Mouse (Mus musculus) T-helper 1 cell (primary cell): ENCODE results near the gene Raf1.

ENCODE experiments used
- in situ Hi-C: fragments of 300-600 bp; cut with MboI, MseI; formaldehyde crosslinking; loops from one replicate; pipeline ENCODE4 v1.15.1; 2025; ENCODE audit warnings: high pct_unique_total_duplicates

The Raf1 gene

DNA sequence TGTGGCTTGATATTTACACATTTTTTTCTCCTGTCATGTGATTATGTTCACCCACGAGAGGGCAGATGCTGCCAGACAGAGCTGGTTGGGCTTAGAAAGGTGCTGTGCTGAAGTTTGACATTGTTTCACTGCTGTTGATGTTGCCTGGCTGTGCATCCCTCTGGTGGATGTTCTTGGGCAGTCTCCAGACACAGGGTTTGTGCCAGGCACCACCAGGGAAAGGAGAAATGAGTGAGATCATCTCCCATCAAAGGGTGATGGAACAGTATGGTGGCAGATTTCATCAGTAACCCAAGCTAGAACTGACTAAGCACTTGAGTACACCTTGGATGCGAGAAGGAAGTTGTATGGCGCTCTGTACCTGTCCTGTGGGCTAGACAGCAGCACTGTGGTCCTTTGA lies 60.5 kb downstream of the Raf1 start:
- in situ Hi-C loops = no loop called here

DNA sequence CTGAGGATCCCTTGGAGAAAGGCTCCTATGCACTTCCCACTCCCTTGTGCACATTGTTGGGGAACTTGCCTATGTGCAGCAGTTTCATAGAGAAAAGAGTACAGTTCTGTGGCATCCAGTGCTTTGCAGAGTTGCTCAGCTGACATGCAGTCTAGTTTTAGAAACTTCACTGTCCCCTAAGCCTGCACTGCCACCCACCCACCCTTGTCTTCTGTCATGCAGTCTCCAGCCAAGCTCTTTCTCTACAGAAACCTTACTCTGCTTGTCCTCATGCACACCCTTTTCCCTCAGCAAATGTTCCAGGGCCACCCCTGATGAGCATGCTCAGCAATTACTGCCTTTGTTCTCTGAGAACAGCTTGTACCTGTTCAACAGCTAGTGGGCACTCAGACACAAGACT lies 62.6 kb downstream of the Raf1 start:
- in situ Hi-C loops = no loop called here

DNA sequence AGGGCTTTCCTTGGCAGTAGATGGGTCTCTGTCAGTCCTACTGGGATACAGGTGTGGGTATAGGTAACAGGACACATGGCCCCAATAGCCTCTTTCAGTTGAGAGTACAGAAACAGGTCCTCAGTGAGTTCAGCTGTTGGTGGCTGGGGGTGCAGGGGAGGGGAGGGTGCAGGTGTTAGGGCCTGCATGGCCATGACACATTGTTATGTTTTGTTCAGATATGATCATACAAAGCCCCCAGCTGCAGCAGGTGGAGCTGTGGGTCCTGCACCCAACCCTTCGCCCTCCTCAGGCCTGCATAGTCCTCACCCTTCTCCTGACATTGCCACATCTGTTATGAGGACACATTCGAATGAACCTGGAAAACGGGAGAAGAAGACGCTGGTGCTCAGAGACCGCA lies 66.1 kb downstream of the Raf1 start:
- in situ Hi-C loops = no loop called here

DNA sequence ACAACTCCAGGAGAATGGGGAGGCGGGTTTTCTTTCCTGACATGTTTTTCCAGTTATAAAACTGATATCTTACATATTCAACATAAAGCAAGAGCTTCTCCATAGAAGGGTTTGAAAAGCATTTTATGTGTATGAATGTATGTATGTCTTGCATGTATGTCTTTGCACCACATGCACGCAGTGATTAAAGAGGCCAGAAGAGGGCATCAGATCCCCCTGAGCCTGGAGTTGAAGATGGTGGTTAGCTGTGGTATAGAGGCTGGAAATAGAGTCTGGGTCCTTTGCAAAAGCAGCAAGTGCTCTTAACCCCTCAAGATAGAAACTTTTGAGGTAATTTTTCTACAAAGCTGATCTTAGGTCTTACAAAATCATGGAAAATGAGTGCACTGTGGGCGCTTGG lies 67.3 kb downstream of the Raf1 start:
- in situ Hi-C loops = no loop called here

DNA sequence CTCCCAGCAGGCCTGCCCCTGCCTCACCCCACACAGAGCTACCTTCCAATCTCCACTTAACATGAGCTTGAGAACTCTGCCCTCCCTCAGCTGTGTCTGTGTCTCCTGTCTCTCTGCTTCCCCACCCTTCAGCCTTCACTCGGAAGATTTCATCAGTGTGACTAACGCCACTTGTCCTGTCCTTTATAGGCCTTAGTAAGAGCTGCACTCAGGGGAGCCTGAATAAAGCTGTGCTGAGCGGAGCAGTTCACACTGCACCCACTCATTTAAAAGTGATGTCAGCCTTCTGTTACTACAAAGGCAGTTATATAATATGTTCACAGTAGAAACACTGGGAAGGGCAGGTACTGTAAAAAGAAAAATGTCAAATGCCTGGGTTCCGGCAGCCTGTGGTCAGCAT lies 69.0 kb downstream of the Raf1 start:
- in situ Hi-C loops = no loop called here

DNA sequence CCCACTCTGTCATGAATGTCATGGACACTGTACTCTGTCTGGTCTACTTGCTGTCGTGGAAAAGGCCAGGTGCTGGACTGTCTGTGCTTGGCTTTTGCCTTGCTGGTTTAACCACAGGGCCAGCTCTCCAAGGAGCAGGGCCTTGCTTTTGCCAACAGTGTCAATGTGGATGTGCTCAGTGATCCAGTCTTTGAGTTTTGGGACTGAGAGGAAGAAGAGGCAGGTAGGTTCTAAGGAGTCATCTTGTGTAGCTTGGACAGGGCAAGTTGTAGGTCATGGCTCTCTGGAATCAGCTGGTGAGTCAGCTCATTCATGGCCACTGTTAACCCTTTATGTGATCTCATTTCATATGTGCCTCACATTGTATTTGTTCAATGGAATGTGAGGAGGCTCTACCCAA lies 70.0 kb downstream of the Raf1 start:
- in situ Hi-C loops = no loop called here

DNA sequence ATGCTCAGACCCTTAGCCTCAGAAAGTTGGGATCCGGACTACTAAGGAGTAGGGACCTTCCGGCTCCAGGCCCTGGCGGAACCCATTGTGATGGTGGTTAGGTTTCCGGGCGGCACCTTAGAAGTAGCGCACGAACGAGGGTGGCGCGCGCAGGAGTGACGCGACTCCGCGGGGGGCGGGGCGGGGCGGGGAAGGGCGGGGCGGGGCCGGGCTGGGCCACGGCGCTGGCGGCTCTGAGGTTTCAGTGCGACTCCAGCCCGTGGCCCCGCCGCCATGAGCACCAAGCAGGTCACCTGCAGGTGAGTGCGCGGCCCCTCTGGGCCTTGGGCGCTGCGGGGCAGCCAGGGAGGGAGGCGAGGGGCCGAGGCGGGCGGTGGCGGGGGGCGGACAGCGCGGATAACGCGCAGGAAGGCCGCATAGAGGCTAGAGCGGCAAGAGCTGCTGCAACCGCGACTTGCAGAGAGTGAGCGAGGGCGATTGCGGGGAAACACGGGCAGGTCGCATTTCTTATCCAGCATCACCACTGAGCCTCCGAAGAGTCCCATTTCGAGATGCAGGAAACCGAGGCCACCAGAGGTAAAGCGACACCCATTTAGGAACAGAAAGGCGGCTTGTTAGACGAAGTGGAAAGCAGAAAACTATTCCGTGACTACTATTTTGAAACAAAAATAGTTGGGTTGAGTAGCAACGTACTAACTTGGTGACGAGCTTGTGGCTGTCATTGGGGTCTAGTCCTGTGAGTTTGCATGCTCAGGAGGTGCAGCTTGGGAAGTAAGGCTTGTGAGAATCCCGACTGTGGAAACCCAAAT lies 74.5 kb downstream of the Raf1 start, which contains the start of gene Mkrn2:
Gene Mkrn2 (plus strand): TSS at position 188 of the 809 bp plus-strand sequence.
- in situ Hi-C loops = no loop called here

DNA sequence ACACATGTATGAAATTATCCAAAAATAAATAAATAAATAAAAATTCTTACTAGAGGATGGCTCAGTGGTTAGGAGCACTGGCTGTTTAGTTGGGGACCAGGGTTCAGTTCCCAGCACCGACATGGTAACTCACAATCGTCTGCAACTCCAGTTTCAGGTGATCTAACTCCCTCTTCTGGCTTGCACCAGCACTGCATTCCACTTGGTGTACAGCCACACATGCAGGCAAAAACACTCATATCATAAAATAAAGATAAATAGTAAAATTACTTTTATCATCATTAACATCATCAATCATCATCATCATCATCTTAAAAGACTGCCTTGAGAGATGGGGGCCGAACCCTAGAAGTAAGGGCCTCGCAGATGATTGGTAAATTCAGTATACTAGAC lies 75.1 kb downstream of the Raf1 start:
- in situ Hi-C loops = no loop called here

DNA sequence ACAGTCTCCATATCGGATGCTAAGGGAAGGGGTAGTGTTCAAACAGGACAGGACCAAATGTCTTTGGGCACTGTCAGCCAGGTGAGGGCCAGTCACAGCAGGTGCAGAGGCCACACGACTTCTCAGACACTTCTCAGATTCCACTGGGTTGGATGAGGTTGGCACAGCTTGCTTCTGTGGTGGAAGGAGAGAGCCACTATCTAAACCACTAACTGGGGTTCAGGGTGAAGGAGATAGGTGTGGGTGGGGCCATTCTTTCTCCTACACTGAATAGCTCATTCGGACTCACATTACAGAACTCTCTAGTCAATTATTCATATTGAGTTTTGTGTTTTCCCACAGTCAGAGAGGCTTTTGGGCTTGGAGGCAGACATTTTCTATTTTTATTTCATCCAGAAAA lies 80.8 kb downstream of the Raf1 start:
- in situ Hi-C loops = no loop called here

DNA sequence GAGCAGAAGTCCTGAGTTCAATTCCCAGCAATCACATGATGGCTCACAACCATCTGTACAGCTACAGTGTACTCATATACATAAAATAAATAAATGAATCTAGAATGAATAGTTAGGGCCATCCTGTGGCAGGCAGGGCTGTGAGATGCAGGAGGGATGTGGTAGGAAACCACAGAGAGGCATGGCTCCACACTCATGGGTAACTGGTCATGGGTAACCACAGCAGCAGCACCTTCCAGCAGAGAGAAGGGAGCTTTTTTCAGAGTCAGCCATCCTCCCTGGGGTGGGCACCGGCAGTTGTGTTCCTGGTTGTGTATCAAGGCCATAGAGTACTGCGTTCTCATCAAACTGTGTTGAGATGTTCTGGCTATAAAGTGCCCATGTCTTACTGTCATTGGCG lies 82.0 kb downstream of the Raf1 start:
- in situ Hi-C loops = no loop called here

DNA sequence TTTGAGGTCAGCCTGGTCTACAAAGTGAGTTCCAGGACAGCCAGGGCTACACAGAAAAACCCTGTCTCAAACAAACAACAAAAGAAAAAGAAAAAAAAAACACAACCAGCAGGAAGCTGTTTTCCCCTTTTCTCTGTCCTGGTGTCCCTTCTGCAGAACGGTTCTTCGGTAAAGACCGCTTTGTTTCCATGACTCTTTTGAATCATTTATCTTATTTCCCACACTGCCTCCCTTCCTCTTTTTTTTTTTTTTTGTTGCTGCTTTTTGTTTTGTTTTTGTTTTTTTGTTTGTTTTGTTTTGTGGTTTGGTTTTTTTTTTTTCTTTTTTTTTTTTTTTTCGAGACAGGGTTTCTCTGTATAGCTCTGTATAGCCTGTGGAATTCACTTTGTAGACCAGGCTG lies 83.2 kb downstream of the Raf1 start:
- in situ Hi-C loops = no loop called here

DNA sequence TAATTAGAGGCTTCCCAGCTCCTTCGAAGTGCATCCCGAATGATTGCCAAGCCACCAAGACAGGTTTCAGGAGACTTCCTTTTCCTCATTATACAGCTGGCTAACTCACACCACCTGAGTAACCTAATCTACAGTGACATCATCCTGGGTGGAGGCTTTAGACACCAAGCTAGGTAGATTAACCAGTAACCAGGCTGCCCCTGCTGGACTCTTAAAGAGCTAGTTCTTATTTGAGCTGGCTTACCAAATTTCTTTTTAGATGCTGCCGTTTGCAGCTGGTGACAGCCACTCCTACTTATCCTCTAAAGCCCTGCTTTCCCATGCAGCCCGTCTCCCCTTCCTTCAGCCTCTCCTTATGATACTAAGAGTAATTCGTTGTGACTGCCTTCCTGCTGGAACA lies 84.0 kb downstream of the Raf1 start, which contains the start of gene Mkrn2os:
Gene Mkrn2os (minus strand): TSS at position 119 of the 400 bp plus-strand sequence.
- in situ Hi-C loops = no loop called here

DNA sequence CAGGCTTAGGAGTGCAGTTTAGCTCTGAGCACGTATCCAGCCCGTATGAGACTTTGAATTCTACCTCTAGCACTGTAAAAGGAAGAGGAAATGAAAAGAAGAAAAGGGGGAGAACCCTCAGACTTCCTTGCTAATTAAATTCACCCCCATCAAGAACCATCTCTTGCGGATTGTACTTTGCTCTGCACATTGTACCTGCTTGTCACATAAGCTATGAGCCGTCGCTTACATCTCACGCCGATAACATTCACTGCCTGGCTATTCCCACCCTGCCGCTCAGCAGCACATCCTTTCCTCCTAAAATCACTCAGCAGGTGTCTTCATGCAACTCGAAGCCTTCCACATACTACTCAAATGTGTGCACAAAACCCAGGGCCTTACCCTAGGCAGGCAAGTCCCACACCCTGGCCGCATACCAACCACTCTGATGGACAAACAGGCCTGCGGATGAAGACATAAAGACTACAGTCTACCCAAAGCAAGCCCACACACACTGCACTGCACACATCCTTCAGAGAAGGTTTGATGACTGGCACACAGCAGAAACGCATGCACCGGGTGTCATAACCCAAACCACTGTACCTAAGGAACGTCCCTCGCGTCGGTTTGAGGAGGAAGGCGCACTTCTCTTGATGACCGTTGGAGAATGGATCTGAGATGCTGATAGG lies 84.6 kb downstream of the Raf1 start:
- in situ Hi-C loops = no loop called here

DNA sequence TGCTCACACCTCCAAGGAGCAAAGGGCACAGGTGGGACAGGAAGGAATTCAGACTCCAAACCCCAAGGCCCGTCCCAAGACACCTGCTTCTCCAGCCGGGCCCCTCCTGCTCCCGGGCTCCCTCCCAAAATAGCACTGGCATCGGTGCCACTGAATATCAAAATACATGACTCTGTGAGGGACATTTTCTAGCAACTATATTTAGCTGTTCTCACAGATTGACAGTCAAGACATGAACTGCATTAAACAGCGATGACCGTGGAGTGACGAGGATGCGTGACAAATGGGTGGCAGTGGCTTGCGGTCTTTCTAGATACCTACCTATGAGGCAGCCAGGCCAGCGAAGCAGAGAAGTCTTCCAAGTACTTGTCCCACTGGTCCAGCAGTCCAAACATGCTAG lies 90.1 kb downstream of the Raf1 start:
- in situ Hi-C loops = no loop called here

DNA sequence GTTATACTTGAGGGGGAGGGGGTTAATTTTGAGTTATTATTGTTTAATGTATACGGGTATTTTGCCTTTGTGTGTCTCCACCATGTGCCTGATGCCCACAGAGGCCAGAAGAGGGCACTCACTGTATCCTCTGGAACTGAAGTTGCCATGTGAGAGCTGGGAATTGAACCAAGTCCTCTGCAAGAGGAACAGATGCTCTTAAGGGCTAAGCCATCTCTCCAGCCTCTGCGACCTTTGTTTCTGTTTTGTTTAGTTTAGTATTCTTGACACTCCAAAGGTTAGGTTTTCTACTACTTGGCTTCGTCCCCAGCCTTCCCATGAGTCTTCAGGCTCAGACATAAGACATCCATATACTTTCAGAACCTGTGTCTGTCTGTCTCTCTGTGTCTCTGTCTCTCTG lies 92.3 kb downstream of the Raf1 start:
- in situ Hi-C loops = no loop called here

DNA sequence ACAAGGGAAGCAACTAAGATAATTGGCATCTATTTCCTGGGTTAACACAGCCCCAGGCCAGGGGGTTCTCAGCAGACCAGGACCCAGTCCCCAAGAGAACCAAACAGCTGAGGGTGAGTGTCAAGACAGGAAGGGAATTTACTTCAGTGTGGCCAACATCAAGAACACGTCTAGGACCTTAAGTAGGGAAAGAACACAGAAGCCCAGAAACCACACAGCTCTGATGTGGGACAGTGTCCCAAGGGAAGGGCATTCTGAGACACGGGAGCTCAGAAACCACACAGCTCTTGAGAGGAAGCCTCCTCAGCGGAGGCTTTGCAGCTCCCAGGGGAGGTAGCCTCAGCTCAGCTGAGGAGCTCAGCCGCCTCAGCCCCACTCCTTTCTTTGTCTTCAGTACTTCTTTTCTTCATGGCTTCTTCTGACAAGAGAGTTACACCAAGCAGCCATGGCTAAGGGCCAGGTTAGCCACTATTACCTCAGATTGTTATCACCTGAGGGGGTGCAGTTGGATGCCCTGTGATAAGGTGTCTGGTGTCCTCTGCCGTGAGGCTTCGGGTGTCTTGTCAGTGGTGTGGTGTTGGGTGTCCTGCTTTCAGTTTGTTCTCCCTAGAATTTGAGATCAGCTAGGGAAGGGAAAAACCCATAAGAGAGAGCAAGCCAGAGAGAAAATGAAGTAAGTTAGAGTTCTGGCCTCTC lies 92.9 kb downstream of the Raf1 start:
- in situ Hi-C loops = no loop called here

DNA sequence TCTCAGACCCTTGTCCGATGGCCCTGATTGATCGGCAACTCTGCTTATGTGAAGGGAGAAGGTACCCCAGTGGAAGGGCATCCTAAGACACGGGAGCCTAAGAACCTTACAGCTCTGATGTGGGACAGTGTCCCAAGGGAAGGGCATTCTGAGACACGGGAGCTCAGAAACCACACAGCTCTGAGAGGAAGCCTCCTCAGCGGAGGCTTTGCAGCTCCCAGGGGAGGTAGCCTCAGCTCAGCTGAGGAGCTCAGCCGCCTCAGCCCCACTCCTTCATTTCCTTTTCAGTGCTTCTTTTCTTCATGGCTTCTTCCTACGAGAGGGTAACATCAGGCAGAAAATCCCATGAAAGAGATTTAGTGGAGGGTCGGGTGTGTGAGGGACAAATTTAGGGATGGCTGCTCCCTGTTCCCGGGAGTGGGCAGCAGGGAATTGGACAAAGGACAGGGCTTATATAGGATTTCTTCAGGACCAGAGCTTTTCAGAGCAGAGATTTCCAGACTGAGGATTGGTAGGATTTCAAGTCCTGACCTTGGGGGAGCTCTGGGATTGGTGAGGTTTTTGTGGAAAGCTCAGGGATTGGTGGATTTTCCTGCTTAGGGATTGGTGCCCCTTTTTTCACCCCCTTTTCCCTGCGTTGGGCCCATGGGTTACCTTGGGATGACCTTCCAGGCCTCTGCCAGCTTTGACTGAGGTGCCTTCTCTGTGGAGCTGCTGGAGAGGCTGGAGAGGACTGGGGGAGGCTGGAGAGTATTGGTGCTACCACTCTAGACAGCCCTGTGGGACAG lies 93.9 kb downstream of the Raf1 start:
- in situ Hi-C loops = no loop called here

DNA sequence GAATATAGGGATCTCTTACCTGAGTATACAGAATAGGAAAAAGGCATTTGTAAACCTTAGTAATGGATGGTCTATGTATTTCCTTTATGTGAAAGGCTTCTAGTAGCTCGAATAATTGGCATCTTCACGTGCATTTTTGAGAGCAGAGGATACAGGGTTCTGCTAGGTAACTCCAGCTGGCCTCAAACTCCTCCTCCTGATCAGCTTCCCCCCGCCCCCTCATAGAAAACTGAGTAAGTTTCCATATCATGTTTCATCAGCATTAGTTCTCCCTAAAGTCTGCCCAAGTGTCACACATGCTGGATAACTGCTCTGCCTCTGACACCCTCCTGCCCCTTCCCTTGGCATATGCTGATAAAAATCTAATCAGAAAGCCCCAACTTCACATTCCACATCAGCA lies 95.6 kb downstream of the Raf1 start:
- in situ Hi-C loops = no loop called here

DNA sequence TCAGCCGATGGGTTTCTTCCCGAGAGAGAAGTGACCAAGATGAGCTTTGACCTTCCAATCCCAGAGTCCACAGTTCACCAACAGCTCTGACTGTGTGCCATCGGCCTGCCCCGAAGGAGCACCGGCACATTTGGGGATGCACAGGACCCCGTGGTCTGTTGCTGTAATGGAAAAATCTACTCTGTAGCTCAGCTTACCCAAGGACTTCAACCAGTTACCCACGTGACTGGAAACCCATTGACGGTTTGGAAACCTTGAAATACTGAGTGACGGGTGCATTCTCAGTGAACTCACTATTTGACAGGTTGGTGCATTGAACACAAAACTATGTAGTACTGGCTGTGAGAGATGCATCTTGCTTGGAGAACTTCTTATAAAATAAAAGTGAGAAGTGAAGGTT lies 98.5 kb downstream of the Raf1 start:
- in situ Hi-C loops = no loop called here

DNA sequence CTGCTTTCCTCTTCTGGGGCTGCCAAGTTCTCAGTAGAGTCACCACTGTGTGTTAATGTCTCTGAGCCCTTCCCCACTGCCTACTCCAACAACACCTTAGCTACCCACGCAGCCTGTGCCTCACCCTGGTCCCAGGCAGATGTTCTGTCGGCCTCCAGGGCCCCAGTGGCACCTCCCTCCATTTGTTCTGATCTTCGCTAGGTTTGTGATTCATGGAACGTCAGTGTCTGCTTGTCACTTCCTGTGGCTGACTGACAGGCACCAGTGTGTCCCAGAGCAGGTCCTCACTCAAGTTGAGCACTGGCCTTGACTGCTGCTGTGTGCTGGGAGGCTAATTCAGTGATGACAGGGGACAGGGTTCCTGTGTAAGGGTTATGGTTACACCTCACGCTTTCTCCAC lies 99.0 kb downstream of the Raf1 start:
- in situ Hi-C loops = no loop called here

DNA sequence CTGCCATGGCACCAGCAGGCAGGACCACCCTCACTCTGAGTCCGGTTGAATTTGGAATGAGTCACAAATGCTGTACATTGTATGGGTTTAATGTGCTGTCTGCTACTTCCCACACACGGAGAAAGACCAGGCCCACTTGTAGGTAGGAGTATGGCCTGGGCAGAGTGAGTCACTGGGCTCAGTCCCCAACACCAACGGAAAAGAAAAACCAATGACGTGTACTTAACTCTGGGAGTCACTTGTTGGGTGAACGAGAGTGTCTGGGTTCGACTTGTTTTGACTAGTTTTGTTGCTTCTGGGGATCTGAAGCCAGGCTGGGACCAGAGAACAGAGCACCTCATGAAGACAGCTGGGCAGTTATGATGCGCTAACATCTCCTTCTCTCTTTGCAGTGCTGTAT lies 102.3 kb downstream of the Raf1 start:
- in situ Hi-C loops = no loop called here
